Comparison of ENCODE assay signal across 32 mouse cellular contexts in the genomic region with DNA sequence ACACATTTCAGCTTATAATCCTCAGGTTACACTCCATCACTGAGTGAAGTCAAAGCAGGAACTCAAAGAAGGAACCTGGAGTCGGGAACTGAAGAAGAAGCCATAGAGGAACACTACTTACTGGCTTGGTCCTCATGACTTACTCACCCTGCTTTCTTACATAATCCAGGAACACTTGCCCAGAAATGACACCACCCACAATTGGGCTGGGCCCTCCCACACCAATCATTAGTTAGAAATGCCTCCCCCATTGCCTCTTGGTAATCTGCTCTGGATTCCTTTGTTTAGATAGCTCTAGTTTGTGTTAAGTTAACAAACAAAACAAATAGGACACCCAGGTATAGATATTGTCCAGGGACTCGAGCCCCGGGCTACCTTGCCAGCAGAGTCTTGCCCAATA. TPM values are rescaled to one million over a fixed set of nuclear protein-coding genes. Genes with fewer than 3 reads are reported as not detected.
DNase-seq lines count a peak whose midpoint lies in the region; ATAC-seq and TF ChIP-seq lines count a peak whose summit lies in the region.
"Had no signal": no experiment of that assay in that cellular context is flagged by ENCODE, and none has a peak within 500 bp of the region (broad histone marks: within the 10 kb centered on the region; RNA-seq: fewer than 3 reads in every experiment).

No protein-coding gene starts in this region.

- ATAC-seq in intestine, embryonic 15.5 days = no peak
- ATAC-seq: forebrain, embryonic 14.5 days; forebrain, postnatal 0 days had no signal

- H3K27me3 ChIP-seq in intestine, embryonic 15.5 days (replicated peaks) = no peaks in the 10 kb centered on the region
- H3K27me3 ChIP-seq: CH12.LX; embryonic facial prominence, embryonic 13.5 days; hindbrain, embryonic 12.5 days; hindbrain, embryonic 15.5 days had no signal

- no peaks in the 10 kb centered on the region for H3K4me1 ChIP-seq in ES-E14 (ENCODE audit: control insufficient read depth in 2 of 2, insufficient read depth in 2 of 2, low read length in 2 of 2, poor library complexity in 1 of 2)
- no peaks in the 10 kb centered on the region for H3K4me1 ChIP-seq in intestine, embryonic 15.5 days (replicated peaks)
- H3K4me1 ChIP-seq: embryonic facial prominence, embryonic 10.5 days; embryonic facial prominence, embryonic 13.5 days; hindbrain, embryonic 12.5 days; hindbrain, embryonic 15.5 days had no signal

- no peaks in the 10 kb centered on the region for H3K36me3 ChIP-seq in ES-E14 (ENCODE audit: control insufficient read depth, insufficient read depth, low read length, poor library complexity, severe bottlenecking)
- H3K36me3 ChIP-seq in intestine, embryonic 15.5 days = no peaks in the 10 kb centered on the region
- H3K36me3 ChIP-seq: embryonic facial prominence, embryonic 10.5 days; embryonic facial prominence, embryonic 13.5 days; G1E; hindbrain, embryonic 12.5 days; hindbrain, embryonic 15.5 days had no signal

- H3K9ac ChIP-seq in ES-E14 (ENCODE audit: insufficient read depth, low read depth, low read length, poor library complexity, severe bottlenecking) = no peak overlapping the region
- H3K9ac ChIP-seq in intestine, embryonic 15.5 days = no peak overlapping the region
- H3K9ac ChIP-seq: embryonic facial prominence, embryonic 13.5 days; forebrain, postnatal 0 days; hindbrain, embryonic 12.5 days; hindbrain, embryonic 15.5 days had no signal

- no peaks in the 10 kb centered on the region for H3K9me3 ChIP-seq in ES-E14 (ENCODE audit: control insufficient read depth, insufficient read depth, low read depth, low read length)
- no peaks in the 10 kb centered on the region for H3K9me3 ChIP-seq in intestine, embryonic 15.5 days
- H3K9me3 ChIP-seq: embryonic facial prominence, embryonic 10.5 days; embryonic facial prominence, embryonic 13.5 days; hindbrain, embryonic 12.5 days; hindbrain, embryonic 15.5 days had no signal

- peak overlapping the region in 1 of 2 experiments; percentile 7; a peak in 1 of 4 replicates for H3K4me3 ChIP-seq in ES-E14 (ENCODE audit: insufficient read depth in 1 of 2, low read depth in 1 of 2, low read length in 2 of 2, poor library complexity in 1 of 2, severe bottlenecking in 1 of 2)
- no peak overlapping the region for H3K4me3 ChIP-seq in intestine, embryonic 15.5 days (replicated peaks)
- H3K4me3 ChIP-seq: embryonic facial prominence, embryonic 10.5 days; embryonic facial prominence, embryonic 13.5 days; erythroblast, embryonic 14.5 days; gastrocnemius, adult 2 months; hindbrain, embryonic 12.5 days; hindbrain, embryonic 15.5 days had no signal

- 85% methylated on average over 3 of the region's 3 CpGs for WGBS in intestine, embryonic 15.5 days

- H3K27ac ChIP-seq in ES-E14 (ENCODE audit: insufficient read depth, low read depth, low read length, poor library complexity, severe bottlenecking) = no peak overlapping the region
- no peak overlapping the region for H3K27ac ChIP-seq in intestine, embryonic 15.5 days
- H3K27ac ChIP-seq: embryonic facial prominence, embryonic 10.5 days; embryonic facial prominence, embryonic 13.5 days; gastrocnemius, adult 2 months; hindbrain, embryonic 12.5 days; hindbrain, embryonic 15.5 days had no signal

- in situ Hi-C loops in ES-E14 (cut with MboI; ENCODE audit: low sequenced_read_pairs in 2 of 2, unreplicated experiment in 2 of 2) = no loop called here

- DNase-seq in 3T3-L1 (ENCODE audit: low read depth, low spot score) (peak; percentile 41), ES-E14 (ENCODE audit: low read depth, low spot score) (peak; percentile 19), ZHBTc4 (ENCODE audit: low read depth, low spot score) (peak; percentile 61)
- DNase-seq in kidney, adult 11 months = no peak
- no peak for DNase-seq in adrenal gland, adult (ENCODE audit: inconsistent age in 2 of 2, low spot score in 1 of 2)
- DNase-seq: adrenal gland, adult 8-10 months; adrenal gland, postnatal 25 days; B cell, adult 2 months; cerebellum, adult 11-12 months; cerebellum, adult 8-10 months; cerebellum, postnatal 10 days; cerebellum, postnatal 36 days; embryo, embryonic 11 days; forebrain, postnatal 0 days; gastrocnemius, adult 2 months; gastrocnemius, postnatal 14 days; heart, adult 11 months; kidney, adult 18-20 months had no signal

- no peak overlapping the region for H3K4me2 ChIP-seq in intestine, embryonic 15.5 days (replicated peaks)
- H3K4me2 ChIP-seq: embryonic facial prominence, embryonic 13.5 days; heart, embryonic 11.5 days; hindbrain, embryonic 12.5 days; hindbrain, embryonic 15.5 days had no signal

TF ChIP-seq in ES-E14, 5 proteins besides CTCF, POLR2A, EP300 and RAD21:
- no peak for TF ChIP-seq ZNF384 (IDR thresholded peaks at IDR 0.05; ENCODE audit: low read depth, low read length)
- no peak for TF ChIP-seq MAFK (IDR thresholded peaks at IDR 0.05; ENCODE audit: insufficient read depth, low read depth, low read length)
- TF ChIP-seq CHD2 (IDR thresholded peaks at IDR 0.05; ENCODE audit: low read depth, low read length) = no peak
TF ChIP-seq in ES-E14: peak in this region for 0.

RNA-seq across cellular contexts. Expression of gene Grem1, which starts 29.9 kb away (rescaled TPM):
- 0.26 and 0.76 TPM in 2 replicates for total RNA-seq in ES-E14 (2012; rRNA removed)
- 8.1 and 9.0 TPM in 2 replicates for polyA plus RNA-seq in intestine, embryonic 15.5 days (2015; fragmentation: Nextera tagmentation; extraction: Ambion mirVana)
- total RNA-seq: CH12.LX; gastrocnemius, adult 2 months; heart, adult 8-10 months; heart, postnatal 25 days; hematopoietic stem cell, adult 5-6 weeks had no signal
- polyA plus RNA-seq: erythroblast, embryonic 14.5 days; G1E; heart, postnatal 0 days had no signal

Comparison
In these comparisons a context has a peak if more than half of its experiments do, and no peak if none do; other contexts are left out.
1. DNase-seq: peak in 3T3-L1 (single experiment), ES-E14 (single experiment) and ZHBTc4 (single experiment); none in kidney, adult 11 months (single experiment) and adrenal gland, adult (0 of 2).